Mouse (Mus musculus) ES-E14 (cell line): ENCODE measurements around the gene Rfx2.
A peak's percentile ranks its signal among the peaks of the same experiment; 100 is the strongest.

Experiments used
- CHD2 ChIP-seq: IDR thresholded peaks from 2 replicates; pipeline ENCODE4 v1.6.1; 2014; ENCODE audit warnings: mild to moderate bottlenecking, low read depth, low read length, inconsistent platforms
- HCFC1 ChIP-seq: IDR thresholded peaks from 2 replicates; pipeline ENCODE4 v1.6.1; 2012; ENCODE audit warnings: low read length, inconsistent platforms, borderline replicate concordance; ENCODE audit not compliant: insufficient read depth
- ZC3H11A ChIP-seq: IDR thresholded peaks from 2 replicates; pipeline ENCODE4 v1.6.1; 2012; ENCODE audit warnings: low read depth, mild to moderate bottlenecking, inconsistent platforms, low read length, borderline replicate concordance
- ZNF384 ChIP-seq: IDR thresholded peaks from 2 replicates; pipeline ENCODE4 v1.6.1; 2012; ENCODE audit warnings: low read depth, low read length, inconsistent platforms

GRCm38 (mm10) chr17:56751404-56752072, 79.3 kb downstream of the Rfx2 start:
- TF ChIP-seq HCFC1 (peak; percentile 17; the same call in 1 of the 2 replicates), ZC3H11A (no peak), ZNF384 (no peak), CHD2 (no peak)
